Mouse (Mus musculus) embryo, embryonic 10.5 days (tissue): ENCODE data around the gene Asic2.
"Not testable (repeated sequence)": the region's sequence is repeated elsewhere in the genome, so short reads cannot be mapped to it uniquely, and the experiment has no call there.

ENCODE experiments used
- DNase-seq: peaks from one replicate; pipeline ENCODE4 v3.0.0-alpha.2; 2015; ENCODE audit warnings: low spot score

Asic2 gene

GRCm38 (mm10) chr11:81446347-81446746, 521.9 kb downstream of the Asic2 start:
- DNase-seq = no peak

GRCm38 (mm10) chr11:81426857-81427256, 541.4 kb downstream of the Asic2 start:
- DNase-seq = no peak

GRCm38 (mm10) chr11:81419112-81419511, 549.1 kb downstream of the Asic2 start:
- no peak for DNase-seq

- DNase-seq = no peak
Measured at GRCm38 (mm10) chr11:81418027-81418426, 550.2 kb downstream of the Asic2 start.

- no peak for DNase-seq
Measured at GRCm38 (mm10) chr11:81416319-81416718, 551.9 kb downstream of the Asic2 start.

- no peak for DNase-seq
Measured at GRCm38 (mm10) chr11:81414596-81414995, 553.7 kb downstream of the Asic2 start.

GRCm38 (mm10) chr11:81411251-81411650, 557.0 kb downstream of the Asic2 start:
- DNase-seq = no peak

GRCm38 (mm10) chr11:81405951-81406350, 562.3 kb downstream of the Asic2 start:
- no peak for DNase-seq

- DNase-seq = no peak
Measured at GRCm38 (mm10) chr11:81402263-81402662, 566.0 kb downstream of the Asic2 start.

GRCm38 (mm10) chr11:81392855-81393254, 575.4 kb downstream of the Asic2 start:
- no peak for DNase-seq

GRCm38 (mm10) chr11:81386185-81386584, 582.1 kb downstream of the Asic2 start:
- no peak for DNase-seq

GRCm38 (mm10) chr11:81385547-81385946, 582.7 kb downstream of the Asic2 start:
- no peak for DNase-seq

- peak; percentile 83 for DNase-seq
Measured at GRCm38 (mm10) chr11:81374841-81375240, 593.4 kb downstream of the Asic2 start.

GRCm38 (mm10) chr11:81374003-81374710, 594.1 kb downstream of the Asic2 start:
- DNase-seq = no peak

GRCm38 (mm10) chr11:81371545-81371944, 596.7 kb downstream of the Asic2 start:
- DNase-seq = no peak

GRCm38 (mm10) chr11:81370426-81370810, 597.8 kb downstream of the Asic2 start:
- DNase-seq = no peak

GRCm38 (mm10) chr11:81369497-81370425, 598.5 kb downstream of the Asic2 start:
- DNase-seq = peak; percentile 67

- DNase-seq = no peak
Measured at GRCm38 (mm10) chr11:81364442-81364841, 603.8 kb downstream of the Asic2 start.

- no peak for DNase-seq
Measured at GRCm38 (mm10) chr11:81362461-81362860, 605.8 kb downstream of the Asic2 start.

- DNase-seq = no peak
Measured at GRCm38 (mm10) chr11:81361040-81361439, 607.2 kb downstream of the Asic2 start.

GRCm38 (mm10) chr11:81350498-81350897, 617.8 kb downstream of the Asic2 start:
- DNase-seq = not testable (repeated sequence)

GRCm38 (mm10) chr11:81331977-81332376, 636.3 kb downstream of the Asic2 start:
- no peak for DNase-seq

- no peak for DNase-seq
Measured at GRCm38 (mm10) chr11:81330982-81331381, 637.3 kb downstream of the Asic2 start.
